Mouse (Mus musculus) midbrain, embryonic 10.5 days (tissue): ENCODE results near the gene Krt2. TPM values are rescaled to one million over a fixed set of nuclear protein-coding genes. Genes with fewer than 3 reads are reported as not detected.

Experiments
- DNase-seq: peaks from one replicate; pipeline ENCODE4 v3.0.0-alpha.2; 2017; ENCODE audit warnings: low spot score
- H3K27ac ChIP-seq: fragments of 300-500 bp; sonication (generic); replicated peaks from 2 replicates; pipeline ENCODE4 v1.5.1; 2016; ENCODE audit warnings: mild to moderate bottlenecking
- H3K27me3 ChIP-seq: fragments of 300-500 bp; sonication (generic); 2 replicates; pipeline ENCODE4 v1.6.1; 2016; ENCODE audit warnings: low read depth, mild to moderate bottlenecking; ENCODE audit not compliant: poor library complexity, severe bottlenecking
- H3K36me3 ChIP-seq: fragments of 300-500 bp; sonication (generic); 2 replicates; pipeline ENCODE4 v1.6.1; 2016; ENCODE audit warnings: mild to moderate bottlenecking, moderate library complexity
- H3K4me1 ChIP-seq: fragments of 300-500 bp; sonication (generic); 2 replicates; pipeline ENCODE4 v1.6.1; 2016
- H3K4me3 ChIP-seq: fragments of 300-500 bp; sonication (generic); 2 replicates; pipeline ENCODE4 v1.5.1; 2016; ENCODE audit warnings: mild to moderate bottlenecking, moderate library complexity
- H3K9me3 ChIP-seq: fragments of 300-500 bp; sonication (generic); replicated peaks from 2 replicates; pipeline ENCODE4 v1.6.1; 2016; ENCODE audit warnings: mild to moderate bottlenecking
- WGBS: fragments of 180-500 bp; shearing (Covaris S2); methylation state at CpG from one replicate; pipeline ENCODE4 v1.1.7; 2016; 5-methylcytosine and 5-hydroxymethylcytosine counted together
- polyA plus RNA-seq: library from polyadenylated mRNA; unstranded; fragments of >200 nt; fragmentation: Nextera tagmentation; extraction: Ambion mirVana; gene quantifications from 2 replicates; pipeline ENCODE4 v1.2.1, GENCODE M21; 2016

The Krt2 gene
- not detected in 2 replicates for polyA plus RNA-seq

DNA sequence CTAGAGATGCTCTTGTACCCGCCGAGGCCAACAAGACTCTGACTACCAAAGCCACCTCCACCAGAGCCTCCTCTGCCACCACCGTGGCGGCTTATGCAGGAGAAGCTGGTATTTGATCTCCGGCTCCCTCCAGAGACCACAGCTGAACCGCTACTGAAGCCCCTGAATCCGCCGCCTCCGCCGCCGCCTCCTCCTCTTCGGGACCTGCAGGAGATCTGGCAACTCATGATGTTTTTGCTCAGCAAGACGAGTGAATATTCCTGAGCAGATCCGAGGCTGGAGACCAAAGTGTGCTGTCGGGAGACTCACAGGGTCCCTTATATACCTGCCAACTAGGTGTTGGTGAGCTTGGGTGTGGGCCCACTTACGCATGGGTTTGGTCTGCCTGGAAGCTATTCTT, at the start of gene Krt2:
Gene Krt2, minus strand, starts transcription at position 295 of the 400 bp plus-strand sequence.
- no peak for DNase-seq
- no peak within 1 kb of the TSS for H3K27ac ChIP-seq
- H3K27me3 ChIP-seq: no peaks in the 10 kb centered on the region
- H3K4me1 ChIP-seq: no peaks in the 10 kb centered on the region
- H3K36me3 ChIP-seq: no peaks in the 10 kb centered on the region
- H3K9me3 ChIP-seq: no peaks in the 10 kb centered on the region
- 81% methylated on average over 16 of the region's 16 CpGs for WGBS
- no peak within 1 kb of the TSS for H3K4me3 ChIP-seq

DNA sequence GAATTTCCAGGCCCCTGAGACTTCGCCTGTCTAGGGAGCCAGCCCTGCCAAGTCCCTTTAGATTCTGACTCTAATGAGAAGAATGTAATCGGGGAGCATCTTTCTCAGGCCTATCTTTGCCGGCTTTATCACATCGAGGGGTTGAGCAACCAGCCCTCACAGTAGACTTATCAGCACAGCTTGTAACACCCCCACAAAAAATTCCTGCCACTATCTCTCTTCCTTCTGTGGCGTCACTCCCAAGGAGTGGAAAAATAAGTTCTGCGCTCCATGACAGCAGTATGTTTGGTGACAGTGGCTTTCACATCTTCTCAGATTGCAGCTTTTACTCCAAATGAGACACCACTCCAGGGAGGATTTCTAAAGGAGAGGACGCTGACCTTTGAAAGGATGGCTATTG, 48.8 kb upstream of the Krt2 start:
- Histone ChIP-seq H3K36me3 (no peaks in the 10 kb centered on the region), H3K4me1 (peaks cover 6% of the 10 kb centered on the region), H3K27ac (no peak overlapping the region), H3K27me3 (no peaks in the 10 kb centered on the region), H3K4me3 (no peak overlapping the region), H3K9me3 (no peaks in the 10 kb centered on the region)
- 86% methylated on average over 7 of the region's 7 CpGs for WGBS
- DNase-seq: no peak

DNA sequence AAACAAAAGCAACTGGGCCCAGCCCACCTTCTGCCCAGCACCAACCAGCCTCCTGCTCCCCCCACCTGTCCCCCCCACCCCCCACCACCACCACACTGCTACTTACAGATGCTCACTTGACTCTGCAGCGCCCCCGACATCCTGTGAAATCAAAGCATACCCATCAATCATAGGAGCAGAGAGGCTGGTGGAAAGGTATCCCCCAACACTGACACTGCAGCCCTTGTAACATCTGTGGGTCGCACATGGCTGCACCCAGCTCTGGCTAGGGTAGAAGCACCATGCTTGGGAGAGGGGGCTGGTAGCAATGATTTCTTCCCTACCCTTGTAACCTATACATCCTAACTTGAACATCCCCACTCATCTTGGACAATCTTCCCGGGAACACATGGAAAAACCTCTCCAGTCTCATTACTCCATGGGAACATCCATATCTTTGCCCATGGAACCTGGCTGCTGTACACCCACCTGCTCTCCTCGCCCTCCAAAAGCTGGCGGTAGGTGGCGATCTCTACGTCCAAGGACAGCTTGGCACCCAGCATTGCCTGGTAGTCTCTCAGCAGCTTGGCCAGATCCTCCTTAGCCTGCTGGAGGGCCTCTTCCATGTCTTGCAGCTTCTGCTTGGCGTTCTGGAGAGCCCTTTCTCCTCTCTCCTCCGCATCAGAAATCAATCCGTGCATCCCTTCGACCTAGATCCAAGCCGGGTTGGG, 42.6 kb upstream of the Krt2 start:
- Histone ChIP-seq H3K4me3 (peak overlapping the region; percentile 67), H3K27me3 (peaks cover 53% of the 10 kb centered on the region), H3K36me3 (no peaks in the 10 kb centered on the region), H3K27ac (no peak overlapping the region), H3K9me3 (no peaks in the 10 kb centered on the region), H3K4me1 (peaks cover 23% of the 10 kb centered on the region)
- WGBS: 59% methylated on average over 13 of the region's 13 CpGs
- DNase-seq: peak; percentile 13

DNA sequence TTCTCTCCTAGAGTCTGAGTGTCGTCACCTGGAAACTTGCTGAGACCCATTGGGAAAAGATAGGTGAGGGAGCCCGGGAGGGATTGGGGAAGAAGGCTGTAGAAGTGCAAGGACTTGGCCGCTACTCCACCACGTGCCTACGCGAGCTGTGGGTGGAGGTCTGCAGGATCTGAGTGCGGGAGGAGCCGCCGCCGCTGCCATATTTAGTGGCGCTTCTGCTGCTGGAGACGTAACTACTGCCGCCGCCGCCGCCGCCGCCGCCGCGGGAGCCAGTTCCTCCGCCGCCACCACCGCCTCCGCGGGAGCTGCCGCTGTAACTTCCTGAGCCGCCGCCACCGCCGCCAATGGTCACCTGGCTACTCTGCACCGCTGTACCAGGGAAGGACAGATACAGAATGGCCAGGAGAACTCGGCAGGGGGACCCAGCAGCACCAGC, 41.8 kb upstream of the Krt2 start:
- Histone ChIP-seq H3K4me1 (peaks cover 25% of the 10 kb centered on the region), H3K9me3 (no peaks in the 10 kb centered on the region), H3K4me3 (peak overlapping the region; percentile 67), H3K36me3 (no peaks in the 10 kb centered on the region), H3K27me3 (peaks cover 61% of the 10 kb centered on the region), H3K27ac (peak overlapping the region; percentile 80)
- peak; percentile 71 for DNase-seq
- WGBS: under 1% methylated on average over 33 of the region's 33 CpGs

DNA sequence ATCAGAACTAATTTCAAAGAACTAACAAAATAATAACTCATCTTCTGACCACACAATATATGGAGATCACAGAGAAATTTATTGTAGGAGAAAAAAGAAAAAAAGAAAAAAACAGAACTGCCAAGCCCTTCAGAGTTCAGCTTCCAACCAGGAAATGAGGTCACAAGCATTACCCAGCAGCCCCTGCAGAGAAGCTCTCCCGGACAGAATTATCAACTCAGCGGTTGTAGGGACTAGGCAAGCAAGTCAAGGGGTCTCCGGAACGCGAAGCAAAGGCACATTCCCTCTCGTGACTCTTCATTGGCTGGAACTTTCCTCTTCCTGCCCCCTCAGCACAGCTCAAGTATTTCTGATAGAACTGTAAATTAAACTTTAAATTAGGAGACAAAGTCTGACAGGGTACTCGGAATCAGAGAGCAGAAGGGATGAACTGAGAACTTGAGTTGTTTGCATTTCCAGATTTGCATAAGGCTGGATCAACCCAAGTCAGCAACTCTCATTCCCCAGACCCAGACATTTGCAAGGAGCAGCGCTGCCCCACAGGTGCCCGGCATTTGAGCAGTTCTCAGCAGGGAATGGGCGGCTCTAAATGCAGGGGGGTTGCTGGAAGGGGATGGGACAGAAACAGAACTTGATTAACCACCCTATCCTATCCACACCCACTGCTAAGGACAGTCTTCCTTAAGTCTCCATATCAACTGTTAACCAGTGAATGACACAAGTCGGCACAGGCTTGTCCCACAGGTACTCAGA, 40.9 kb upstream of the Krt2 start:
- no peaks in the 10 kb centered on the region for H3K36me3 ChIP-seq
- H3K4me1 ChIP-seq: peaks cover 34% of the 10 kb centered on the region
- H3K4me3 ChIP-seq: peak overlapping the region; percentile 67
- WGBS: 6% methylated on average over 11 of the region's 11 CpGs
- H3K9me3 ChIP-seq: no peaks in the 10 kb centered on the region
- peak; percentile 28 for DNase-seq
- no peak overlapping the region for H3K27ac ChIP-seq
- peaks cover 70% of the 10 kb centered on the region for H3K27me3 ChIP-seq

DNA sequence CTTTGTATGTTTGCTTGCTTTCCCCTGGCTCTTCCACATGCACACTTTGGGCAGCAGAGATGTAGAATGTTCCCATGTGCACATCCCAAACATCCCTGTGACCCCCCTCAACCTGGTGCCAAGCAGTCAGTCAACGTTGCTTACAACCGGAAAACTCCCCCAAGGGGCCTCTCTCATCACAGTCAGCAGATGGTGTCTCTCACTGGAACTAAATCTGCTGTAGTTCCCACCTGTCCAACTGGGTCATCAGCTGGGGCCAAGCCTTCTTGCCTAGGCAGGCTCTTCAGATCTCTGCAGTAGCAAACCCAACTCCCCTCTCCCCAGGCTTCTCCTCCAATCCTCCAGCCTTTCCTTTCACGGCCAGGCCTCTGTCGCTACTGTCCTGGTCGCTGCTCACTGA, 38.7 kb upstream of the Krt2 start:
- 67% methylated on average over 5 of the region's 5 CpGs for WGBS
- H3K27me3 ChIP-seq: peaks cover 85% of the 10 kb centered on the region
- DNase-seq: no peak
- H3K9me3 ChIP-seq: no peaks in the 10 kb centered on the region
- H3K27ac ChIP-seq: no peak overlapping the region
- H3K36me3 ChIP-seq: no peaks in the 10 kb centered on the region
- no peak overlapping the region for H3K4me3 ChIP-seq
- H3K4me1 ChIP-seq: peaks cover 45% of the 10 kb centered on the region

DNA sequence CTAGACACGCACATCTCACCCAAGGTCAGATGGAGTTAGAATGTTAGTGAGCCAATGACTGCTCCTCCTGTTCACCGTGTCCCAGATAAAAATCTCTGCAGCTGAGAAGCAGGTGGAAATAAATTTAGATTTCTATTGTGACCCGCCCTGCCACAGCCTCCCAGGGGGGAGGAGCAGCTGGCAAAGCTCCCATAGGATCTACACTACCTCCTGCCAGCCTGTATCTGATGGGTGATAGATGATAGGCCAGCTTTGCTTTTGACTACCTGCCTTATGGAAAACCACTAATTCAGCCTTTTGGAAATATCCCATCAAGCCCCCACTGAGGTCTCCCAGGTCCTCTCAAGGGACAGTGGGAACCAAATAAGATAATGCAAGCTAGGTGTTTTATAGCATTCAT, 37.8 kb upstream of the Krt2 start:
- no peak overlapping the region for H3K4me3 ChIP-seq
- no peak overlapping the region for H3K27ac ChIP-seq
- no peak for DNase-seq
- H3K36me3 ChIP-seq: no peaks in the 10 kb centered on the region
- H3K27me3 ChIP-seq: peaks cover 75% of the 10 kb centered on the region
- WGBS: 82% methylated on average over 3 of the region's 3 CpGs
- peaks cover 44% of the 10 kb centered on the region for H3K4me1 ChIP-seq
- no peaks in the 10 kb centered on the region for H3K9me3 ChIP-seq

DNA sequence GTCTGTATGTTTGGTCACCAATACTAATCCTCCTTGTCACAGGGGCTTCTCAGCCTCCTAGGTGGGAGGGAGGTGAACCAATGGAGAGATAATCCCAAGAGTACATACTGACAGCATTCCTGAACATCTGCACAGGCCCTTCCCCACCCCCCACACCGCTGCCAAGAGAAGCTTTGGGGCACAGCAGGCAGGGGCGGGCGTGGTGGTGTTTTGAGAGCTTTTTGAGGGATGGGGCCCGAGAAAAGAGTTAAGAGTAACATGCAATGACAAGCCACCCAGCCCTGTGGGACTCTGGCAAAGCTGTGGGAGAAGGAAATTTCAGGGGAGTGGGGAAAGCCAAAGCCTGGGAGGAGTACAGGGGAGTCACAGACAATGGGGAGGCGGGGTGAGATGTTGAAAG, 36.3 kb upstream of the Krt2 start:
- Histone ChIP-seq H3K4me3 (no peak overlapping the region), H3K36me3 (no peaks in the 10 kb centered on the region), H3K9me3 (no peaks in the 10 kb centered on the region), H3K27ac (peak overlapping the region; percentile 42; the same call in 1 of the 2 replicates), H3K4me1 (peaks cover 31% of the 10 kb centered on the region), H3K27me3 (peaks cover 65% of the 10 kb centered on the region)
- WGBS: 7% methylated on average over 5 of the region's 5 CpGs
- no peak for DNase-seq

DNA sequence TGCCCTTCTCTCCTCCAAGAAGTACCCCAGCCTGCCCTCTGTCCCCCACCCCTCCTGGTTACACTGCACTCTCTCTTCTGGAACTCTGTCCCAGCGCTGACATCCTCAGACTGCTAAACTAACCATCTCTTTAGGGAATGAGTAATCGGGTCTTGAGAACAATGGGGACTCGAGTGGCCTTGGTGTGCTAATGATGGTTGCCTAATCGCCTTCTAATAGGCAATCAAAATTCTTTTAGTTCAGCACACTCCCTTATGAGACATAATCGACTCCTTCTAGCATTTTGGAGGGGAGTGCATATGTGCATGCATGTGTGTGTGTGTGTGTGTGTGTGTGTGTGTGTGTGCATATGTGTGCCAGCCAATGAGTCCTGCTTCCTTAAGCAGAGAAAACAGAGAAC, 34.6 kb upstream of the Krt2 start:
- H3K36me3 ChIP-seq: no peaks in the 10 kb centered on the region
- H3K27me3 ChIP-seq: peaks cover 54% of the 10 kb centered on the region
- H3K4me3 ChIP-seq: no peak overlapping the region
- no peak overlapping the region for H3K27ac ChIP-seq
- H3K9me3 ChIP-seq: no peaks in the 10 kb centered on the region
- WGBS: 44% methylated on average over 5 of the region's 5 CpGs
- peaks cover 22% of the 10 kb centered on the region for H3K4me1 ChIP-seq
- DNase-seq: no peak

DNA sequence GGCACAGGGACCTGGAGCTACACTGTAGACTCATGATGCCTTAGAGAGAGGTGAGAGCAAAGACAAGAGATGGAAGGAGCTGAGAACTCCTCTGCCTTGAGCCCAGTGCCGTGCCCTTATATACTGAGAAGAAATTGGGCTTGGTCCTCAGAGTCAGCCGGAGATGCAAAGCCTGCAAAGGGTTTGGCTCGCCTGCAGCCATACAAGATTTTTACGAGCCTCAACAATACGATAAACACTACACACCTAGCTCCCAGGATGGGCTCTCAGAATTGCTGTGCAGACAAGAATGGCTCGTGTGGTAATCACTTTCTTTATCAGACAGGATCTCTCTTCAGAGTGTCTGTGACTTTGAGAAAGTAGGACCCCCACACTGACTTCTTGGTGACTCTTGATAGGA, 32.7 kb upstream of the Krt2 start, which contains the start of gene Krt1:
Gene Krt1, minus strand, starts transcription at position 101 of the 400 bp plus-strand sequence.
- H3K4me3 ChIP-seq: no peak within 1 kb of the TSS
- H3K36me3 ChIP-seq: no peaks in the 10 kb centered on the region
- H3K27ac ChIP-seq: no peak within 1 kb of the TSS
- no peak for DNase-seq
- H3K4me1 ChIP-seq: peaks cover 32% of the 10 kb centered on the region
- peaks cover 56% of the 10 kb centered on the region for H3K27me3 ChIP-seq
- H3K9me3 ChIP-seq: no peaks in the 10 kb centered on the region
- WGBS: 87% methylated on average over 6 of the region's 6 CpGs

DNA sequence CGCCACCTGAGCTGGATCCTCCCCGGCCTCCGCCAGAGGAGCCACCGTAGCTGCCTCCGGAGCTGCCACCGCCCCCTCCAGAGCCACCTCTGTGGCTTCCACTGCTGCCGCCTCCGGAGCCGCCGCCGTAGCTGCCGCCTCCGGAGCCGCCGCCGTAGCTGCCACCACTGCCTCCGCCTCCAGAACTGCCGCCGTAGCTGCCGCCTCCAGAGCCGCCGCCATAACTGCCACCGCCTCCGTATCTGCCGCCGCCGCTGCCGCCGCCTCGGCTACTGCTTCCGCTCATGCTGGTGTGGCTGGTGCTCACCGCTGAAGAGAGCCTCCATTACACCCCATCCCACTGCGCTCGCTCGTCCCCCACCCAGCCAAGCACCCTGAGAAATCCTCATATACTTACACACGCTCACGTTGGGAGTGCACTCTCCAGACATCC, 28.0 kb upstream of the Krt2 start:
- no peaks in the 10 kb centered on the region for H3K36me3 ChIP-seq
- H3K27ac ChIP-seq: peak overlapping the region; percentile 90
- peaks cover 16% of the 10 kb centered on the region for H3K4me1 ChIP-seq
- peak overlapping the region; percentile 66 for H3K4me3 ChIP-seq
- WGBS: under 1% methylated on average over 37 of the region's 37 CpGs
- DNase-seq: peak; percentile 68
- peaks cover 44% of the 10 kb centered on the region for H3K27me3 ChIP-seq
- H3K9me3 ChIP-seq: no peaks in the 10 kb centered on the region

DNA sequence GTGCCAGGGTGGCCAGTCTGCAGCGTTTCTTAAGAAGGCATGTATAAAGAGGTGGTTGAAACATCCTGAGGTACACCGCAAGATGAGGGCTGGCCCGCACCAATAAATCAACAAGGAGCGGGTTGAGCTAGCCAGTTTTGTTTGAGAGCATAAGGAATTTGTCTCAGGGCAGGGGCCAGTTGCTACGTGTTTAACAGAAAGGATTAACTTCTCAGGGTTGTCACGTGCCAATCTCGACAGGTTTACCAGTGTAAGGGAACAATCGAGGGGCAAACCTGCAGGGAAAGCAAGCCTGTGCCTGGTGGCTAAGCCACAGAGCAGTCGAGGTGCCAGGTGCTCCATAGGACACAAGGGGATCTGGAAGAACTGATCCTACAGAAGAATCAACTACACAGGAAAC, 25.2 kb upstream of the Krt2 start:
- WGBS: 63% methylated on average over 9 of the region's 9 CpGs

DNA sequence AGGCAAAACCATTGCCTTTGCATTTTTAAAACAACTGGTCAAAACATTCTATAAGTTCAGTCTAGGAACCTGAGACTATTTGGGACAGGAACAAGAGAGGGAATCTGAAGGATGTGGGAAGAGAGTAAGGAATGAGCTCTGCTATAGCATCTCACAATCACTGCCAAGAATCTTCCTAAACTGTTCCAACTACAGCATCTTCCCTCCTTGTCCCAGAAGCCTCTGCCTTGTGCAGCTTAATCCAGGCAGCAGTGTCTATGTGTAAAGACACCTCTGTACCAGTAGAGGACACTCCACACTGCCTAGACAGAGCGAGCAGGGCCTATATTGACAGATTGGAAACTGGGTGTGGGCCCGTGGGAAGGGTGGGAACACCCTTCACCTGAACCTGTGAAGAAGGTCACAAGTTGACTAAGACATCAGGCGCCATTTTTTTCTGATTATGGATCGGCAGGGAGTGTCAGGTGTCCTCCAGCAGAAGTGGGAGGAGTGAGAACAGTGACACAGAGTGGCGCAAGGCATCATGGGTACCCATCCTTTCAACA, 16.9 kb upstream of the Krt2 start:
- DNase-seq: no peak
- Histone ChIP-seq H3K4me3 (no peak overlapping the region), H3K27ac (no peak overlapping the region), H3K36me3 (no peaks in the 10 kb centered on the region), H3K27me3 (no peaks in the 10 kb centered on the region), H3K9me3 (no peaks in the 10 kb centered on the region), H3K4me1 (no peaks in the 10 kb centered on the region)
- 67% methylated on average over 5 of the region's 5 CpGs for WGBS

More for the DNA sequence above, 25.2 kb upstream of the Krt2 start:
- Histone ChIP-seq H3K27me3 (peaks cover 40% of the 10 kb centered on the region), H3K27ac (no peak overlapping the region), H3K4me3 (no peak overlapping the region), H3K9me3 (no peaks in the 10 kb centered on the region), H3K4me1 (peaks cover 16% of the 10 kb centered on the region), H3K36me3 (no peaks in the 10 kb centered on the region)
- no peak for DNase-seq
